Mouse (Mus musculus): ENCODE measurements around the gene Kcnh6. TPM values are rescaled to one million over a fixed set of nuclear protein-coding genes. Genes with fewer than 3 reads are reported as not detected.
A peak's percentile ranks its signal among the peaks of the same experiment; 100 is the strongest.

Kcnh6 gene
- total and polyA plus RNA-seq, 2 experiments from 2014 or later, result 1.5 to 2.8 TPM

GRCm38 (mm10) chr11:106033491-106033919 is 25.6 kb downstream of the Kcnh6 start:
- H3K9me3 ChIP-seq (ENCODE audit: low read length), result no peaks in the 10 kb centered on the region
- peak; percentile 53 for DNase-seq
- peak overlapping the region; percentile 74 for H3K27ac ChIP-seq (ENCODE audit: low read depth, low read length)
- H3K36me3 ChIP-seq (ENCODE audit: insufficient read depth), result no peaks in the 10 kb centered on the region
- 0 out of 2 replicates have a peak overlapping the region, but pooled peaks have one; percentile 26 for H3K4me2 ChIP-seq (ENCODE audit: low read depth)
- H3K27me3 ChIP-seq (ENCODE audit: insufficient read depth, low read length), result no peaks in the 10 kb centered on the region
- peak; percentile 45; the same call in 1 of the 2 replicates for TF ChIP-seq CTCF (IDR thresholded peaks at IDR 0.05; ENCODE audit: low read depth)
- H3K4me1 ChIP-seq (ENCODE audit: insufficient read depth), result peaks cover 12% of the 10 kb centered on the region
- H3K9ac ChIP-seq, result peak overlapping the region; percentile 31; the same call in 1 of the 2 replicates
- no peak for ATAC-seq
- WGBS, result 31% methylated on average over 11 of the region's 11 CpGs
- no peak overlapping the region for H3K4me3 ChIP-seq (ENCODE audit: low read depth, low read length)

GRCm38 (mm10) chr11:106034986-106035385 is 27.1 kb downstream of the Kcnh6 start:
- Histone ChIP-seq H3K4me1 (ENCODE audit: insufficient read depth) (peaks cover 12% of the 10 kb centered on the region), H3K27me3 (ENCODE audit: insufficient read depth, low read length) (no peaks in the 10 kb centered on the region), H3K27ac (ENCODE audit: low read depth, low read length) (no peak overlapping the region), H3K4me2 (ENCODE audit: low read depth) (no peak overlapping the region), H3K9ac (no peak overlapping the region), H3K9me3 (ENCODE audit: low read length) (no peaks in the 10 kb centered on the region), H3K4me3 (ENCODE audit: low read depth, low read length) (no peak overlapping the region), H3K36me3 (ENCODE audit: insufficient read depth) (no peaks in the 10 kb centered on the region)
- ATAC-seq (no peak), DNase-seq (no peak)
- WGBS, result 89% methylated on average over 9 of the region's 9 CpGs
- TF ChIP-seq CTCF (IDR thresholded peaks at IDR 0.05; ENCODE audit: low read depth), result no peak

- peak; percentile 98 for ATAC-seq
- peak within 1 kb of the TSS; percentile 82 for H3K9ac ChIP-seq
- no peak for TF ChIP-seq CTCF (IDR thresholded peaks at IDR 0.05; ENCODE audit: low read depth)
- peaks cover 12% of the 10 kb centered on the region for H3K4me1 ChIP-seq (ENCODE audit: insufficient read depth)
- H3K4me2 ChIP-seq (ENCODE audit: low read depth), result peak within 1 kb of the TSS; percentile 64
- H3K9me3 ChIP-seq (ENCODE audit: low read length), result no peaks in the 10 kb centered on the region
- peak within 1 kb of the TSS; percentile 89 for H3K27ac ChIP-seq (ENCODE audit: low read depth, low read length)
- DNase-seq, result peak; percentile 100
- no peaks in the 10 kb centered on the region for H3K36me3 ChIP-seq (ENCODE audit: insufficient read depth)
- no peaks in the 10 kb centered on the region for H3K27me3 ChIP-seq (ENCODE audit: insufficient read depth, low read length)
- WGBS, result 2% methylated on average over 65 of the region's 66 CpGs
- H3K4me3 ChIP-seq (ENCODE audit: low read depth, low read length), result peak within 1 kb of the TSS; percentile 80
Measured at GRCm38 (mm10) chr11:106036548-106037417, 28.9 kb downstream of the Kcnh6 start, which contains the start of gene Dcaf7. Gene Dcaf7, plus strand, starts transcription at chr11:106036872.

- Histone ChIP-seq H3K4me1 (ENCODE audit: insufficient read depth) (peaks cover 12% of the 10 kb centered on the region), H3K27me3 (ENCODE audit: insufficient read depth, low read length) (no peaks in the 10 kb centered on the region), H3K9me3 (ENCODE audit: low read length) (no peaks in the 10 kb centered on the region), H3K4me2 (ENCODE audit: low read depth) (peak overlapping the region; percentile 55), H3K4me3 (ENCODE audit: low read depth, low read length) (peak overlapping the region; percentile 80), H3K36me3 (ENCODE audit: insufficient read depth) (no peaks in the 10 kb centered on the region), H3K27ac (ENCODE audit: low read depth, low read length) (peak overlapping the region; percentile 89), H3K9ac (peak overlapping the region; percentile 82)
- WGBS, result under 1% methylated on average over 13 of the region's 13 CpGs
- DNase-seq (peak; percentile 87), ATAC-seq (peak; percentile 68)
- peak; percentile 42 for TF ChIP-seq CTCF (IDR thresholded peaks at IDR 0.05; ENCODE audit: low read depth)
Measured at GRCm38 (mm10) chr11:106037418-106037751, 29.5 kb downstream of the Kcnh6 start.

GRCm38 (mm10) chr11:106044349-106044748 is 36.4 kb downstream of the Kcnh6 start:
- Histone ChIP-seq H3K9me3 (ENCODE audit: low read length) (no peaks in the 10 kb centered on the region), H3K27me3 (ENCODE audit: insufficient read depth, low read length) (no peaks in the 10 kb centered on the region), H3K36me3 (ENCODE audit: insufficient read depth) (peaks cover 18% of the 10 kb centered on the region), H3K27ac (ENCODE audit: low read depth, low read length) (no peak overlapping the region), H3K9ac (no peak overlapping the region), H3K4me1 (ENCODE audit: insufficient read depth) (no peaks in the 10 kb centered on the region), H3K4me2 (ENCODE audit: low read depth) (no peak overlapping the region), H3K4me3 (ENCODE audit: low read depth, low read length) (no peak overlapping the region)
- ATAC-seq, result no peak
- TF ChIP-seq CTCF (IDR thresholded peaks at IDR 0.05; ENCODE audit: low read depth), result no peak
- DNase-seq, result no peak

GRCm38 (mm10) chr11:106045256-106045655 is 37.3 kb downstream of the Kcnh6 start:
- Histone ChIP-seq H3K4me1 (ENCODE audit: insufficient read depth) (no peaks in the 10 kb centered on the region), H3K9ac (no peak overlapping the region), H3K36me3 (ENCODE audit: insufficient read depth) (peaks cover 23% of the 10 kb centered on the region), H3K9me3 (ENCODE audit: low read length) (no peaks in the 10 kb centered on the region), H3K27ac (ENCODE audit: low read depth, low read length) (no peak overlapping the region), H3K4me3 (ENCODE audit: low read depth, low read length) (no peak overlapping the region), H3K4me2 (ENCODE audit: low read depth) (no peak overlapping the region), H3K27me3 (ENCODE audit: insufficient read depth, low read length) (no peaks in the 10 kb centered on the region)
- DNase-seq, result no peak
- 95% methylated on average over 1 of the region's 1 CpGs for WGBS
- ATAC-seq, result no peak
- no peak for TF ChIP-seq CTCF (IDR thresholded peaks at IDR 0.05; ENCODE audit: low read depth)

- H3K27ac ChIP-seq (ENCODE audit: low read depth, low read length), result no peak overlapping the region
- H3K9ac ChIP-seq, result no peak overlapping the region
- no peaks in the 10 kb centered on the region for H3K27me3 ChIP-seq (ENCODE audit: insufficient read depth, low read length)
- WGBS, result 94% methylated on average over 3 of the region's 3 CpGs
- H3K4me1 ChIP-seq (ENCODE audit: insufficient read depth), result no peaks in the 10 kb centered on the region
- ATAC-seq, result no peak
- TF ChIP-seq CTCF (IDR thresholded peaks at IDR 0.05; ENCODE audit: low read depth), result no peak
- no peak overlapping the region for H3K4me3 ChIP-seq (ENCODE audit: low read depth, low read length)
- H3K9me3 ChIP-seq (ENCODE audit: low read length), result no peaks in the 10 kb centered on the region
- peaks cover 27% of the 10 kb centered on the region for H3K36me3 ChIP-seq (ENCODE audit: insufficient read depth)
- DNase-seq, result no peak
- no peak overlapping the region for H3K4me2 ChIP-seq (ENCODE audit: low read depth)
Measured at GRCm38 (mm10) chr11:106045780-106046179, 37.9 kb downstream of the Kcnh6 start.

Measured in forebrain, postnatal 0 days (tissue).